Mouse (Mus musculus): ENCODE measurements around the gene Galnt2.

GRCm38 (mm10) chr8:124306574-124306973 is 75.4 kb downstream of the Galnt2 start:
- TF ChIP-seq POLR2A (IDR thresholded peaks at IDR 0.05; ENCODE audit: low read depth, low read length), result no peak
- no peak for TF ChIP-seq CTCF (IDR thresholded peaks at IDR 0.05; ENCODE audit: extremely low read depth, insufficient read length, insufficient replicate concordance, low read depth, low read length)

Measured in small intestine, adult 2 months (tissue).